In genomic region chr11:84828516-84829399, GRCm38 (mm10) we compare ENCODE assay signal across 8 mouse cellular contexts. TPM values are rescaled to one million over a fixed set of nuclear protein-coding genes. Genes with fewer than 3 reads are reported as not detected.
DNase-seq lines count a peak whose midpoint lies in the region.

Gene Dhrs11 (minus strand): TSS chr11:84828994.

- H3K27me3 ChIP-seq in megakaryocyte, embryonic 14.5 days (replicated peaks), result no peaks in the 10 kb centered on the region

- H3K36me3 ChIP-seq in megakaryocyte, embryonic 14.5 days (replicated peaks; ENCODE audit: low read length), result peaks cover 79% of the 10 kb centered on the region

- DNase-seq in adipocyte (ENCODE audit: low spot score), result peak; percentile 87
- peak; percentile 91 for DNase-seq in embryo, embryonic 10 days (ENCODE audit: low spot score)
- peak; percentile 97 for DNase-seq in gastrocnemius, postnatal 10 days
- DNase-seq in induced T-regulatory cell, adult 2 months (ENCODE audit: low read depth), result peak; percentile 91
- peak; percentile 69 to 82 for DNase-seq in left cerebral cortex, adult 8-10 months (ENCODE audit: low spot score in 2 of 2)
- DNase-seq in right cerebral cortex, adult 2 months (ENCODE audit: low spot score in 2 of 2), result peak; percentile 83 to 85
- DNase-seq in urinary bladder, postnatal 10 days (ENCODE audit: low spot score), result peak; percentile 73

- H3K9me3 ChIP-seq in megakaryocyte, embryonic 14.5 days, result no peaks in the 10 kb centered on the region

- peaks cover 74% of the 10 kb centered on the region for H3K4me1 ChIP-seq in megakaryocyte, embryonic 14.5 days

- peak within 1 kb of the TSS; percentile 99 for H3K4me3 ChIP-seq in megakaryocyte, embryonic 14.5 days (replicated peaks)

RNA-seq across cellular contexts. Expression of gene Dhrs11, which starts in this region (rescaled TPM):
- total RNA-seq in gastrocnemius, postnatal 10 days (2021), result 10 to 100 TPM; 19.2 to 22.6 TPM
- 1 to 10 TPM; 6.8 to 8.5 (median 7.6) TPM for total RNA-seq in left cerebral cortex, adult 8-10 months (2022)
- 17.6 and 18.7 TPM in 2 replicates for polyA plus RNA-seq in megakaryocyte, embryonic 14.5 days (2012; ENCODE audit: insufficient read depth, low replicate concordance)

Comparison
In these comparisons a context has a peak if more than half of its experiments do, and no peak if none do; other contexts are left out.
1. Peak in every context shown above with its lines: DNase-seq and H3K4me3 ChIP-seq.